Mouse (Mus musculus) forebrain, embryonic 12.5 days (tissue): Measurements from ENCODE around the gene Tmem63b. TPM values are rescaled to one million over a fixed set of nuclear protein-coding genes. Genes with fewer than 3 reads are reported as not detected.
A peak's percentile ranks its signal among the peaks of the same experiment; 100 is the strongest.

Experiments used
- ATAC-seq: fragments of 200-750 bp; cut with Nextera tagmentation; 2 replicates; pipeline ENCODE4 v1.8.0; 2017; ENCODE audit warnings: moderate TSS enrichment; ENCODE audit not compliant: low FRiP score
- H3K27ac ChIP-seq: fragments of 300-500 bp; sonication (generic); 2 replicates; pipeline ENCODE4 v1.5.1; 2016; ENCODE audit warnings: mild to moderate bottlenecking
- H3K27me3 ChIP-seq: fragments of 300-500 bp; sonication (generic); 2 replicates; pipeline ENCODE4 v1.6.1; 2016; ENCODE audit warnings: mild to moderate bottlenecking
- H3K36me3 ChIP-seq: fragments of 300-500 bp; sonication (generic); replicated peaks from 2 replicates; pipeline ENCODE4 v1.6.1; 2016; ENCODE audit warnings: mild to moderate bottlenecking
- H3K4me1 ChIP-seq: fragments of 300-500 bp; sonication (generic); 2 replicates; pipeline ENCODE4 v1.6.1; 2016
- H3K4me2 ChIP-seq: fragments of 300-500 bp; sonication (generic); 2 replicates; pipeline ENCODE4 v1.6.1; 2016; ENCODE audit warnings: mild to moderate bottlenecking, moderate library complexity
- H3K4me3 ChIP-seq: fragments of 300-500 bp; sonication (generic); replicated peaks from 2 replicates; pipeline ENCODE4 v1.5.1; 2016; ENCODE audit warnings: mild to moderate bottlenecking
- H3K9ac ChIP-seq: fragments of 300-500 bp; sonication (generic); 2 replicates; pipeline ENCODE4 v1.6.1; 2016; ENCODE audit warnings: mild to moderate bottlenecking
- H3K9me3 ChIP-seq: fragments of 300-500 bp; sonication (generic); 2 replicates; pipeline ENCODE4 v1.6.1; 2016
- WGBS: fragments of 180-500 bp; shearing (Covaris S2); methylation state at CpG from one replicate; pipeline ENCODE4 v1.1.7; 2016; 5-methylcytosine and 5-hydroxymethylcytosine counted together
- polyA plus RNA-seq: library from polyadenylated mRNA; unstranded; fragments of >200 nt; fragmentation: Nextera tagmentation; extraction: Ambion mirVana; gene quantifications from 2 replicates; pipeline ENCODE4 v1.2.1, GENCODE M21; 2016

Tmem63b gene
- polyA plus RNA-seq, 1 experiment from 2014 or later: 89.3 TPM

- Histone ChIP-seq H3K27me3 (no peaks in the 10 kb centered on the region), H3K4me2 (peak overlapping the region; percentile 78), H3K4me1 (peaks cover 40% of the 10 kb centered on the region), H3K9me3 (no peaks in the 10 kb centered on the region), H3K9ac (peak overlapping the region; percentile 88), H3K27ac (peak overlapping the region; percentile 88), H3K36me3 (no peaks in the 10 kb centered on the region), H3K4me3 (peak overlapping the region; percentile 87)
- under 1% methylated on average over 58 of the region's 58 CpGs for WGBS
- ATAC-seq: peak; percentile 64
Observed at GRCm38 (mm10) chr17:45685171-45686092, 1.3 kb downstream of the Tmem63b start.

GRCm38 (mm10) chr17:45684667-45685131, 2.0 kb downstream of the Tmem63b start:
- peaks cover 40% of the 10 kb centered on the region for H3K4me1 ChIP-seq
- peak overlapping the region; percentile 88 for H3K27ac ChIP-seq
- no peaks in the 10 kb centered on the region for H3K9me3 ChIP-seq
- H3K4me3 ChIP-seq: peak overlapping the region; percentile 87
- no peaks in the 10 kb centered on the region for H3K27me3 ChIP-seq
- H3K4me2 ChIP-seq: peak overlapping the region; percentile 78
- peak overlapping the region; percentile 88 for H3K9ac ChIP-seq
- 26% methylated on average over 14 of the region's 14 CpGs for WGBS
- ATAC-seq: peak; percentile 7; the same call in 1 of the 2 replicates
- no peaks in the 10 kb centered on the region for H3K36me3 ChIP-seq

GRCm38 (mm10) chr17:45682843-45683242, 3.9 kb downstream of the Tmem63b start:
- 98% methylated on average over 4 of the region's 4 CpGs for WGBS
- H3K9ac ChIP-seq: no peak overlapping the region

GRCm38 (mm10) chr17:45681588-45681987, 5.1 kb downstream of the Tmem63b start:
- ATAC-seq: no peak
- peaks cover 19% of the 10 kb centered on the region for H3K36me3 ChIP-seq
- H3K9me3 ChIP-seq: no peaks in the 10 kb centered on the region
- H3K4me3 ChIP-seq: no peak overlapping the region
- 100% methylated on average over 1 of the region's 1 CpGs for WGBS
- no peaks in the 10 kb centered on the region for H3K27me3 ChIP-seq
- H3K4me1 ChIP-seq: peaks cover 26% of the 10 kb centered on the region
- H3K27ac ChIP-seq: no peak overlapping the region
- no peak overlapping the region for H3K9ac ChIP-seq
- H3K4me2 ChIP-seq: no peak overlapping the region

More at GRCm38 (mm10) chr17:45682843-45683242, 3.9 kb downstream of the Tmem63b start:
- no peak overlapping the region for H3K4me2 ChIP-seq
- no peak overlapping the region for H3K4me3 ChIP-seq
- no peak for ATAC-seq
- H3K27me3 ChIP-seq: no peaks in the 10 kb centered on the region
- H3K36me3 ChIP-seq: peaks cover 8% of the 10 kb centered on the region; the same call in 1 of the 2 replicates
- H3K4me1 ChIP-seq: peaks cover 38% of the 10 kb centered on the region
- H3K9me3 ChIP-seq: no peaks in the 10 kb centered on the region
- H3K27ac ChIP-seq: no peak overlapping the region

GRCm38 (mm10) chr17:45680391-45680980, 6.2 kb downstream of the Tmem63b start:
- Histone ChIP-seq H3K9me3 (no peaks in the 10 kb centered on the region), H3K27ac (peak overlapping the region; percentile 84), H3K27me3 (no peaks in the 10 kb centered on the region), H3K36me3 (peaks cover 30% of the 10 kb centered on the region), H3K4me1 (peaks cover 25% of the 10 kb centered on the region), H3K9ac (peak overlapping the region; percentile 51; the same call in 1 of the 2 replicates), H3K4me3 (peak overlapping the region; percentile 11; the same call in 1 of the 2 replicates), H3K4me2 (peak overlapping the region; percentile 45)
- 55% methylated on average over 8 of the region's 8 CpGs for WGBS
- ATAC-seq: peak; percentile 60; the same call in 1 of the 2 replicates

GRCm38 (mm10) chr17:45678106-45678505, 8.6 kb downstream of the Tmem63b start:
- no peak overlapping the region for H3K4me2 ChIP-seq
- no peak overlapping the region for H3K27ac ChIP-seq
- WGBS: 41% methylated on average over 7 of the region's 7 CpGs
- peaks cover 52% of the 10 kb centered on the region for H3K36me3 ChIP-seq
- H3K9ac ChIP-seq: no peak overlapping the region
- no peak for ATAC-seq
- H3K9me3 ChIP-seq: no peaks in the 10 kb centered on the region
- H3K4me3 ChIP-seq: no peak overlapping the region
- peaks cover 9% of the 10 kb centered on the region for H3K4me1 ChIP-seq
- H3K27me3 ChIP-seq: no peaks in the 10 kb centered on the region

GRCm38 (mm10) chr17:45672598-45672997, 14.1 kb downstream of the Tmem63b start:
- no peaks in the 10 kb centered on the region for H3K9me3 ChIP-seq
- peaks cover 93% of the 10 kb centered on the region for H3K36me3 ChIP-seq
- H3K4me2 ChIP-seq: no peak overlapping the region
- no peak overlapping the region for H3K4me3 ChIP-seq
- ATAC-seq: no peak
- no peaks in the 10 kb centered on the region for H3K27me3 ChIP-seq
- no peak overlapping the region for H3K9ac ChIP-seq
- 92% methylated on average over 2 of the region's 2 CpGs for WGBS
- no peak overlapping the region for H3K27ac ChIP-seq
- no peaks in the 10 kb centered on the region for H3K4me1 ChIP-seq

- H3K4me2 ChIP-seq: no peak overlapping the region
- H3K9ac ChIP-seq: no peak overlapping the region
- no peaks in the 10 kb centered on the region for H3K4me1 ChIP-seq
- H3K9me3 ChIP-seq: no peaks in the 10 kb centered on the region
- H3K27ac ChIP-seq: no peak overlapping the region
- H3K4me3 ChIP-seq: no peak overlapping the region
- H3K36me3 ChIP-seq: peaks cover 95% of the 10 kb centered on the region
- H3K27me3 ChIP-seq: no peaks in the 10 kb centered on the region
- 92% methylated on average over 1 of the region's 1 CpGs for WGBS
- no peak for ATAC-seq
Observed at GRCm38 (mm10) chr17:45671821-45672220, 14.9 kb downstream of the Tmem63b start.

GRCm38 (mm10) chr17:45667986-45668385, 18.7 kb downstream of the Tmem63b start:
- no peak overlapping the region for H3K4me3 ChIP-seq
- H3K27me3 ChIP-seq: no peaks in the 10 kb centered on the region
- H3K9me3 ChIP-seq: no peaks in the 10 kb centered on the region
- no peak overlapping the region for H3K4me2 ChIP-seq
- H3K4me1 ChIP-seq: peaks cover 4% of the 10 kb centered on the region
- no peak for ATAC-seq
- H3K9ac ChIP-seq: no peak overlapping the region
- H3K27ac ChIP-seq: no peak overlapping the region
- whole genome bisulfite sequencing: 91% methylated on average over 10 of the region's 10 CpGs
- peaks cover 86% of the 10 kb centered on the region for H3K36me3 ChIP-seq

- H3K4me3 ChIP-seq: no peak overlapping the region
- H3K4me2 ChIP-seq: no peak overlapping the region
- 92% methylated on average over 10 of the region's 10 CpGs for WGBS
- no peak overlapping the region for H3K27ac ChIP-seq
- ATAC-seq: no peak
- H3K4me1 ChIP-seq: peaks cover 4% of the 10 kb centered on the region
- H3K36me3 ChIP-seq: peaks cover 85% of the 10 kb centered on the region
- 0 out of 2 replicates have a peak overlapping the region, but pooled peaks have one; percentile 7 for H3K9ac ChIP-seq
- H3K27me3 ChIP-seq: no peaks in the 10 kb centered on the region
- H3K9me3 ChIP-seq: no peaks in the 10 kb centered on the region
Observed at GRCm38 (mm10) chr17:45667481-45667880, 19.2 kb downstream of the Tmem63b start.

GRCm38 (mm10) chr17:45666091-45666490, 20.6 kb downstream of the Tmem63b start:
- no peak overlapping the region for H3K4me2 ChIP-seq
- no peak for ATAC-seq
- no peaks in the 10 kb centered on the region for H3K27me3 ChIP-seq
- 77% methylated on average over 11 of the region's 11 CpGs for WGBS
- H3K36me3 ChIP-seq: peaks cover 86% of the 10 kb centered on the region
- H3K9ac ChIP-seq: no peak overlapping the region
- H3K27ac ChIP-seq: no peak overlapping the region
- H3K9me3 ChIP-seq: no peaks in the 10 kb centered on the region
- H3K4me1 ChIP-seq: peaks cover 4% of the 10 kb centered on the region
- no peak overlapping the region for H3K4me3 ChIP-seq

GRCm38 (mm10) chr17:45664608-45665007, 22.1 kb downstream of the Tmem63b start:
- no peaks in the 10 kb centered on the region for H3K27me3 ChIP-seq
- WGBS: 93% methylated on average over 13 of the region's 13 CpGs
- peaks cover 75% of the 10 kb centered on the region for H3K36me3 ChIP-seq
- H3K4me2 ChIP-seq: no peak overlapping the region
- H3K9ac ChIP-seq: no peak overlapping the region
- H3K4me3 ChIP-seq: no peak overlapping the region
- no peak for ATAC-seq
- no peak overlapping the region for H3K27ac ChIP-seq
- peaks cover 4% of the 10 kb centered on the region for H3K4me1 ChIP-seq
- no peaks in the 10 kb centered on the region for H3K9me3 ChIP-seq
